Mouse (Mus musculus): ENCODE measurements around the gene Gm49366.
"Not testable (repeated sequence)": the region's sequence is repeated elsewhere in the genome, so short reads cannot be mapped to it uniquely, and the experiment has no call there.

Gm49366 gene

DNA sequence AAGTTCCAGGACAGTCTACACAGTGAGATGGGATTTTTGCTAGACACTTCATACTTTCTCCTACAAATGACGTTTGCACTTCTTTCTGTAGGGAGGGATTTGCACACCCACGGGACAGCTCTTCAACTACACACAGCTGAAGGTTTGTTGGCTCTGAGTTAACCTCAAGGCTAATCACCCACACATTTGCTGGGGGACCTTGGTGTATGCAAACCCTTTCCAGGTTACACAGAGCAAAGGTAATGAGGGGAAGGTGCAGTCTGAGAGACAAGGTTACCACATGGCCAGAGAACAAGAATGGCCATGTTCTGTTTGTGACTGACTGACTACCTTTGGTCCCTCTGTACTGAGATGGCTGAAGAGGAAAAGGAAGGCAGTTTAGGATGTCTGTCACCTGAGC is 45.1 kb downstream of the Gm49366 start:
- no peak for DNase-seq (ENCODE audit: low spot score)

DNA sequence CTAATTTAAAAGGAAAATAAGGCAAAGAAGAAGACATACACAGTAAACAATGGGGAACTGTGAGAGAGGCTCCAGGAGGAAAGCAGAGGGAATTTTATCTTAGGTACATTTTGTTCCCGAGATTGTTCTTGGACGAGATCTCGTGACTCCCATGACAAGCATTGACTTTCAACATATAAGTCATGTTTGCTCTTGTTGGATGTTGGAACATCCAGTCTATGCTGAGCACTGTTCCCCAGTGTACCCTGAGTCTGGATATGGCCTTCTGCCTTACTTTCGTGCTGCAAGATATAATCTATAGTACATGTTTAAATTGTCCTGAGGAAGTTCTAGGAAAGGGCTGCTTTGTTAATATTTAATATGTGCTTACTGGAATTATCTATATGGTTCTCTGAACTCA is 45.8 kb downstream of the Gm49366 start:
- no peak for DNase-seq (ENCODE audit: low spot score)

DNA sequence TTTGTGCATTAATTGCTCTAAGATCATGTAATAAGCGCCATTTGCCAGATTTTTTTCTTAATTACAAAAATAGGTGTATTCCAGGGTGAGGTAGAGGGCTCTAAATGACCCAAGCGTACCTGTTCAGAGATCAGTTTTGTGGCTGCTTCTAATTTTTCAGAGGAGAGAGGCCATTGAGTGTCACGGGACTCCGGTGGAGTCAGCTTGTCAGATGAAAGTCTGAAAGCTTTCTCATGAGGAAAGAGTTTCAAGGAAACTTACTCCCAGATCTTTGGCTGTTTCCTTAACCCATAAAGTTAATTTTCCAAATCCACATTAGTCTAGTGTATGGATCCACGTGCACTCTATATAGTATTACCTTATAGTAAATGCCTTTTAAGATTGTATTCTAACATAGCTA is 55.9 kb downstream of the Gm49366 start:
- DNase-seq (ENCODE audit: low spot score): not testable (repeated sequence)

DNA sequence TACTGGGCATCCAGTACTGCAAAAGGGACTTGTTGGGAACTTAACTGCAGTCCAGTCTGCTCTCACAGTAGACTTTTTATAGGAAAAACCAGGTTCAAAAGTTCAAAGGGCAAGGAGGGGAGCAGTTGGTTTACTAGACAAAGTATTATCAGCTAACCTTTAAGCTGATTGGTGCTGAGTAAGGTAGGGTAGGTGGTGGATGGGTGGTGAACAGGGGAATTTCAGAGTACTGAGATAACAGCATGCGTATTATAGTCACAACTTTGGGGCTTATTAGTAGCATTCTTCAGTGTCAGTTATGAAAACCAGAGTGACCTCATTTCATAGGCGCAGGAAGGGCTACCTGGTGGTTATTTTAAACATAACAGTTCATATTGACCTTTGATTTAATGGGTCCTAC is 60.9 kb downstream of the Gm49366 start:
- DNase-seq (ENCODE audit: low spot score): no peak

DNA sequence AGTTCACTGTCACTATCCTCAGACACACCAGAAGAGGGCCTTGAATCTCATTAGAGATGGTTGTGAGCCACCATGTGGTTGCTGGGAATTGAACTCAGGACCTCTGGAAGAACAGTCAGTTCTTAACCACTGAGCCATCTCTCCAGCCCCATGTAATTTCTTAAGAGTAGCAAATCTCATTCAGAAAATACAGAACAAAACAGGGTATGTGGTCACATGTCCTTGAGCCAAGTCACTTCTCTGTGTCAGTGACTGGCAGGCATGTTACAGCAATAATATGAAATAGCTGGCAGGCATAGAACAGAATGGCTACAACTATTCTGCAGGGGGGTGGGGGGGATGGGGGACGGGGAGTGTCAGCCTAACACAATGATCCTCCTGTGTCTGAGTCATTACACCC is 61.3 kb downstream of the Gm49366 start:
- no peak for DNase-seq (ENCODE audit: low spot score)

DNA sequence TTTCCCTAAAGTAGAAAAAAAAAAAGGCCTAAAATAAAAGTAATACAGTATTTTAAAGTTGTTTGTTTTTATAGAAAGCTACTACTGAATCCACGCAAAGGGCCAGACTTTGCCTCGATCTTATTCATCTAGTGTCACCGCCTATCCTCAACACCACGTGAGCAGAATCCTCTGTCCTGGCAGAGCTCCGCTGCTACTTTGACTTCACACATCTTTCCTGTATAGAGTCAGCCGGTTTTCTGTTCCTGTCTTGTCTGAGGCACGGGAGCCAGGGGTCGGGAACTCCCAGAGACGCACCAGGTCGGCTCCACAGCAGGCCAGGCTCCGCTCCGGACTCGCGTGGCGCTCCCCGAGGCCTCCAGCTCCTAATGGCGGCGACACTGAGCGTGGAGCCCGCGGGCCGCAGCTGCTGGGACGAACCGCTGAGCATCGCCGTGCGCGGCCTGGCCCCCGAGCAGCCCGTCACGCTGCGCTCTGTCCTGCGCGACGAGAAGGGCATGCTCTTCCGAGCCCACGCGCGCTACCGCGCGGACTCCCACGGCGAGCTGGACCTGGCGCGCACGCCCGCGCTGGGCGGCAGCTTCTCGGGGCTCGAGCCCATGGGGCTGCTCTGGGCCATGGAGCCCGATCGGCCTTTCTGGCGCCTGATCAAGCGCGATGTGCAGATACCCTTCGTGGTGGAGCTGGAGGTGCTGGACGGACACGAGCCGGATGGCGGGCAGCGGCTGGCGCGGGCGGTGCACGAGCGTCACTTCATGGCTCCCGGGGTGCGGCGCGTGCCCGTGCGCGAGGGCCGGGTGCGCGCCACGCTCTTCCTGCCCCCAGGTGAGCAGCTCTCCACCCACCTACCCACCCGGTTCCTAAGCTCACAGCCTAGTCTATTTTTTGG is 62.1 kb downstream of the Gm49366 start, which contains the start of gene Acot6:
Gene Acot6 (plus strand): TSS at position 51 of the 889 bp plus-strand sequence.
- peak; percentile 37 for DNase-seq (ENCODE audit: low spot score)

DNA sequence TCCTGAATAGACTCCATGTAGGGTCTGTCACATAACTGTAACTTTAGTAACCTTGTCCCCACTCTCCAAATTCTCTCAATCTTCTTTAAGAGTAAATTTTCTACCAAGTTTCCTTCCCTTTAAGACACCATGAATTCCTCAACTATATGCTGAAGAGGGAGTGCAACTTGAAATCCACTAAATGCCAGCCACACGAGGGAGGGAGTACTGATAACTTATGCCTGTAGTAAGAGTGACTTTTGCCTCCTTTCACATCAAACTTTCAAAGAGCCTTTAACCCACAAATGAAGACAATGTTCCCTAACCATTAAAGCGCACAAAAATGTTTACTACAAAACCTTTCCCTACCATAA is 62.7 kb downstream of the Gm49366 start:
- DNase-seq (ENCODE audit: low spot score): no peak

DNA sequence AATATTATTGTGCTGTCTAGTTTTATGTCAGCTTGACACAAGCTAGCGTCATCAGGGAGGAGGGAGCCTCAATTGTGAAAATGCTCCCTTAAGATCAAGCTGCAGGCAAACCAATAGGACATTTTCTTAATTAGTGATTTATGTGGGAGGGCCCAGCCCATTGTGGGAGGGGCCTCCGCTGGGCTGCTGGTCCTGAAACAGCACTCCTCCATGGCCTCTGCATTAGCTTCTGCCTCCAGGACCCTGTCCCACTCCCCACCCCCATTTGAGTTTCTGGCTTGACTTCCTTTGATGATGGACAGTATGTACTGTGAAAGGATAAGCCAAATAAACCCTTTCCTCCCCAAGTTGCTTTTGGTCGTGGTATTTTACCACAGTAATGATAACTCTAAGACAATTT is 68.3 kb downstream of the Gm49366 start:
- no peak for DNase-seq (ENCODE audit: low spot score)

DNA sequence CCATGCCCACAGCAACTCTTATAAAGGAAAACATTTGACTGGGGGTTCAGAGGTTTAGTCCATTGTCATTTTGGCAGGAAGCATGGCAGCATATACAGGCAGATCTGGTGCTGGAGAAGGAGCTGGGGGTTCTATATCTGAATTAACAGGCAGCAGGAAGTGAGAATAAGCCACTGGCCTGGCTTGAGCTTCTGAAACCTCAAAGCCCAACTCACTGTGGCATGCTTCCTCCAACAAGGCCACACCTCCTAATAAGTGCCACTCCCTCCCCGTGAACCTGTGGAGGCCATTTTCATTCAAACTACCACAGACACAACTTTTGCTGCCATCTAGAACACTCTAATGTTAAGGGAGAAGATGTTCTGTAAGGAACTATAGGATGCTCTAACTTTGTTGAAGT is 69.0 kb downstream of the Gm49366 start:
- no peak for DNase-seq (ENCODE audit: low spot score)
